Mouse (Mus musculus): ENCODE measurements around the gene Krtap3-1.

Gene Krtap3-1

DNA sequence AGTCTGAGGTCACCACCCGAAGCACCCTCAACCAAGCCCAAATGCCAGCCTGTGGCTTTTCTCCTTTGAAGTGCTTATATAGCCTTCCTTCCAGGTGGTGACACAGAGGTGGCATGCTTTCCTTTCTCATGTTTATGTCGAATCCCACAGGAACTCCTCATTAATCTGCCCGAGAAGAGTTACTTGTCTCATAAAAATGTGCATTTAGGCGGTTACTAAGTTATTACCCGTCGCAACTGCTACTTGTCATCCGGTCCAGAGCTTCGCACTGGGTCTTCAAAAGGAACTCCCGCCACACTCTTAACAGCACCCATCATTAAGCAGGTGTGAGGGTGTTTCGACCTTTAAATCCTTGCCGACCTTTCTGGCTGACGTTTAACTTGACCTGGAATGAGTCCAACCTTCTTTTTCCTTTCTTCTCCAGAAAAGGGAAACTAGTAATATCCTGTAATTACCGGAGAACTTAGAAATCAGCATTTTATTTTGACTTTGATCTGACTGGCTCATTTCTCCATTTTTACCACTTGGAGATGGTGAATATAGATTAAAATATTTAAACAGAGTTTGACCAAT, 45.1 kb downstream of the Krtap3-1 start, which contains the start of gene Krt39:
Gene Krt39 (minus strand): TSS at position 51 of the 573 bp plus-strand sequence.
- DNase-seq (ENCODE audit: low read depth): no peak

Data from 416B (cell line).